Mouse (Mus musculus): ENCODE measurements around the gene Slc22a15.
"Not testable (repeated sequence)": the region's sequence is repeated elsewhere in the genome, so short reads cannot be mapped to it uniquely, and the experiment has no call there.

Gene Slc22a15

GRCm38 (mm10) chr3:101861856-101862255 is 62.4 kb downstream of the Slc22a15 start:
- DNase-seq (ENCODE audit: low read depth) = no peak

- no peak for DNase-seq (ENCODE audit: low read depth)
Observed at GRCm38 (mm10) chr3:101860151-101860550, 64.1 kb downstream of the Slc22a15 start.

GRCm38 (mm10) chr3:101859740-101860139 is 64.5 kb downstream of the Slc22a15 start:
- DNase-seq (ENCODE audit: low read depth) = no peak

- no peak for DNase-seq (ENCODE audit: low read depth)
Observed at GRCm38 (mm10) chr3:101854075-101854474, 70.2 kb downstream of the Slc22a15 start.

- DNase-seq (ENCODE audit: low read depth) = no peak
Observed at GRCm38 (mm10) chr3:101851363-101851762, 72.9 kb downstream of the Slc22a15 start.

GRCm38 (mm10) chr3:101848816-101849215 is 75.4 kb downstream of the Slc22a15 start, which contains the start of gene Mab21l3:
Gene Mab21l3, minus strand, starts transcription at chr3:101848959.
- no peak for DNase-seq (ENCODE audit: low read depth)

DNA sequence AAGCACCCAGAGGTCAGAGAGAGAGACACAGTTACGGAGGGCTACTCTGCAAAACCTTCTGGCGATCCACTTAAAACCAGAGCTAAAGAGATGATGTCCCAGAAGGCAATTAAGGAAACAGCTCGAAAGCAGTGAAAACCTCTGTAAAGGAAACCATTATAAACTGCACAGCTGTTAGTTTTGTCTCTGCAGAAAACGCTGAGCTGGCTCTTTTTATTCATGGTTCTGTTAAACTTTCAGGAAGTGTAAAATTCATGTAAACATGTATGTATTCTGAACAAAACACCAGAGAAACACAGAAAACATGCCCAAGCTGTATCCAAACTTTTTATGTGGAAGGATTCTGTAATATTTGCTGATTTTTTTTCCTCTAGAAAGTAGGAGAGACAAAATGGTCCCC is 78.2 kb downstream of the Slc22a15 start:
- no peak for DNase-seq (ENCODE audit: low read depth)

DNA sequence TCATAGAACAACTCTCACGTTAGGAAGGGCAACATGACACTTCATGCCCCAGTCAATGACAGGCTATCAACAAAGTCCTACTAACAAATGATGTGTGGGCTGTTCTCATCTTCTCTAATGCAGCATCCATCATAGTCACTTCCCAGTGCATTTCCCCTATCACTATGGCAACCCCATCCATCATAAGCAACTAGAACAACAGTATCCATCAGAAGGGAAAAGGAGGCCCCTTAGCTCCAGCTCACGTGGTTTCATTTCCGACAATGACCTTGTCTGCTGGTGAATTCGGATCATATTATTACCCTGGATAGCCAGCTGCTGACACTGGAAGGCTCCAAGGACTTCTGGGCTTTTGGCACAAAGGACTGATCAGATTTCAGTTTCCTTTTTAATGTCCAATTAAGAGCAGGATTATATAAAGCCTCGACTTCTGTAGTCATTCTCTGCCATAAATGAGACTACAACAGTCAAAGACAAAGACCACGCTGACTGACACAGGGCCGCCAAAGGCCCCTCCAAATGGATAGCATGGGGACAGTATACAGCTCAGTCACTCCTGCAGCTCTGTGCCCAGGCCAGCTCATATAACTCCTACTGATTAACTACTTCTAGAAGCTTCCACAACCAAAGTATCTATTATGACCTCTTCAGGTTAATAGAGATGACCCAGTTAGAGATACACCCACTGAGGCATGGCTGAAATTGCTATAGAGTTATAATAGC is 81.7 kb downstream of the Slc22a15 start:
- no peak for DNase-seq (ENCODE audit: low read depth)

DNA sequence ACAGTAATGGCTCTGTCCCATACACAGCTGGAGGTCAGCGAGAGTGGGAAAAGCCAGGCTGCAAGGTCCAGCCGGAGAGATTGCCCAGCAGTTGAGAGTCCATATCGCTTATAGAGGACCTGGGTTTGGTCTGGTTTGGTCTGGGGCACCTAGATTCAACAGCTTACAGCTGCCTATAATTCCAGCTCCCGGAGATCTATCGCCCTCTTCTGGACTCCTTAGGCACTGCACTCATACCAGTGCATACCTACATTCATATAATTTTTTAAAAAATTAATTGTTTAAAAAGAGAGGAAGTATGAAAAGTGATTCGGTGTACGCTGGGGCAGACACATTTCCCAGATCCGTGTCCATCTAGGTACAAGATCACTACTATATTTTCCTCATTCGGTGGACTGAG is 84.9 kb downstream of the Slc22a15 start:
- DNase-seq (ENCODE audit: low read depth) = no peak

GRCm38 (mm10) chr3:101836971-101837370 is 87.3 kb downstream of the Slc22a15 start:
- no peak for DNase-seq (ENCODE audit: low read depth)

DNA sequence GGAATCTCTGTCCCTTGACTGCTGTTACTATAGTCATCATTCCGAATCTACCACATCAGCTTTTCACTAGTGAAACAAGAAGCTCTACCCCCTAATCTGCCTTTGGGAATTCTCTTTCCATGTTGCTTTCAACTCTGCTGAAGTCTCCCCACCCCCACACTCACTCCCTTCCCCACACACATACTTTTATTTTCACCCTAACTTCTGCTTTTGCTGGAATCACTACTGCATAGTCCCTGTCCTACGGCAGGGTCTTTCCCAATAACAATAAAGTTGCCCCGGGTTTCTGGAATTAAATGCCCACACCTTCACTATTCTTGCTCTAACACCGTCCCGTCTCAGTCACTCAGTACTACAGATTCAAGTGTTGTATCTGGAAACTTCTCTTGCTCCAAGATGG is 87.7 kb downstream of the Slc22a15 start:
- DNase-seq (ENCODE audit: low read depth) = no peak

DNA sequence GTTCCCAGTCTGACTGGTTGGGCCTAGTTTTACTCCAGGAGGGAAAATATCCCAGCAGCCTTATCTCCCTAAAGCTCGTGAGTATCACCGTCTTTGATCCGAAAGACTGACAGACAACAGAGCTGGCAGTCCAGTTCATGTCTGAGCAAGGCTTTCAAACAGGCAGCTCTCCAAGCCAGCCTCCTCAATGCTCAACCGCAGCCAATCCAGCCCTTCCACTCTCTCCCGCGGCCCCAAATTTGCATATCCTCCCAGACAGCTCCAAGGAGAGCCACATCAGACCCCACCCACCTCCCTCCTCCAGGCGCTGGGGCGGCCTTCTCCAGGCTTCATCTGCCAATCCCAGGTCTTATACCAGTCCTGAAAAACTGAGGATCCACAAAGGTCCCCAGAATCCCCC is 88.2 kb downstream of the Slc22a15 start:
- DNase-seq (ENCODE audit: low read depth) = peak; percentile 26

DNA sequence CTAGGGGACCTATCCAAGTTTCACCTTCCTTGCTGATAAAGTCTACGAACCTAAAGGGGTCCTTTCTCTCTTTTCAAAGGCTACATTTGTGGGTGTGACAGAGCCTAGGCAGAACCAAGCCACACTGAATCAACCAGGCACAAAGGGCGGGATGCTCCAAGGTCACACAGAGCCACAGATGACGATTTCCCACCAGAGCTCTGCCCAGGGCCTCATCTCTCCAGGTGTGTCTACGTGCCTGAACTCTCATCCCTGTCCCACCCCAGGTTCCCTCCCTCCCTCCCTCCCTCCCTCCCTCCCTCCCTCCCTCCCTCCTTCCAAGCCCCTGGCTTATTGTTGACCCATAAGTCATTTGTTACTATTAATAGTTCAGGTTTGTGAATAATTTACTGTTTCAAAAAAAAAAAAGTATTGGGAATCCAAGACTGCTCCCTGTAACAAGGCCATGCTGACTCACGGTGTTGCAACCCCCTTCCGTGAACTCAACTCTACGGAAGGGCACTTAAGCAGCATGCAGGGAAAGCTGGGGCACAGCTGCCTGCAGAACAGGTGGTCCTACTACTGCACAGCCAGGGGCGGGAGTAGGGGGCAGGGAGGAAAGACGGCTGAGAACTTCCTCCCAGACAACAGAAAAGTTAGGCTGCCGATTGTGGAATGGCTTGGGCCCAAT is 92.9 kb downstream of the Slc22a15 start:
- DNase-seq (ENCODE audit: low read depth) = no peak

DNA sequence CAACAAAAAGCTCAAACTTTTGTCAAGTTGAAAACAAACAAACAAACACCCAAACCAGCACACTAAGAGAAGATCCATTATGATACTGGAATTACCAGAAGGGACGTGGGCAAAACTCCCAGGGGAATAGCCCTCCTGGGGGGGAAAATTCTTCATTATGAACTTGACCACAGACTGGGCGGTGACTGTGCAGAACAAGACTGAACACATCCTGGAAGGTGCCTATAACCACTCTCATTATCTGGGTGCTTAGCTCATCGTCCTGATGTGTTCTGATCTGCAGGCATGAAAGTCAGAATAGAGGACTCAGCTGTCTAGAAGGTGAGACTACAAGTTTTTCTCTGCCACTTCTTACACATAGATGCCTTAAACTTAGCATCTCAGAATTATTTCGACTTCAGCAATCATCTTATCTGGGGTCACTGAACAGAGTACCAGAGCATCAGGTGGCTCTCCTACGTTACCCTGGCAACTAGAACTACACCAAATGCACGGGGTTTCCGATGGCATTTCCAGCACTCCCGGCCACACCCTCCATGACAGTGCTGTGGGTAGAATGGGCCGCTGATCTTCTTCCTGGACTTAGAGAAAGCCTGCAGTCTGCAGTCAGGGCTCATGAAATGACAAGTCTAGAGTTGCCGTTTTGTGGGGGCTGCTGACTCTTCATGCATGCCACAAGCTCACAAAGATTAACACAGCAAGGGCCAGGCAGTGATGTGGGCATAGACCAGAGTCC is 94.2 kb downstream of the Slc22a15 start:
- DNase-seq (ENCODE audit: low read depth) = no peak

- no peak for DNase-seq (ENCODE audit: low read depth)
Observed at GRCm38 (mm10) chr3:101828595-101828994, 95.7 kb downstream of the Slc22a15 start.

GRCm38 (mm10) chr3:101827220-101827715 is 97.0 kb downstream of the Slc22a15 start:
- DNase-seq (ENCODE audit: low read depth) = no peak

- no peak for DNase-seq (ENCODE audit: low read depth)
Observed at GRCm38 (mm10) chr3:101824338-101824737, 99.9 kb downstream of the Slc22a15 start.

DNA sequence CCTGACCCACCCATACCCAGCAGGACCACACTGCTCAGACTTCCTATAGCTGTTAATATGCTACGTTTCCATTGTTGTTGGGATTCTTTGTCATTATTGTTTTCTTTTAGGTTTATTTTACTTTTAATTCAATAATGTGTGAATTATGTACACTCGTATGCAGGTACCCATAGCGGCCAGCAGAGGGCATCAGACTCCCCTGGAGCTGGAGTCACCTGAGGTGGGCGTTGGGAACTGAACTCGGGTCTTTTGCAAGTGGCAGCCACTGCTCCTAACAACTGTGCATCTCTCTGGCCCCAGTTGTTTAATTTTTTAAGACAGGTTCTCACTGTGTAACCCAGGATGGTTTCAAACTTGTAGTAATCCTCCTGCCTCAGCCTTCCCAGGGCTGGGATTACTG is 102.2 kb downstream of the Slc22a15 start:
- DNase-seq (ENCODE audit: low read depth) = no peak

DNA sequence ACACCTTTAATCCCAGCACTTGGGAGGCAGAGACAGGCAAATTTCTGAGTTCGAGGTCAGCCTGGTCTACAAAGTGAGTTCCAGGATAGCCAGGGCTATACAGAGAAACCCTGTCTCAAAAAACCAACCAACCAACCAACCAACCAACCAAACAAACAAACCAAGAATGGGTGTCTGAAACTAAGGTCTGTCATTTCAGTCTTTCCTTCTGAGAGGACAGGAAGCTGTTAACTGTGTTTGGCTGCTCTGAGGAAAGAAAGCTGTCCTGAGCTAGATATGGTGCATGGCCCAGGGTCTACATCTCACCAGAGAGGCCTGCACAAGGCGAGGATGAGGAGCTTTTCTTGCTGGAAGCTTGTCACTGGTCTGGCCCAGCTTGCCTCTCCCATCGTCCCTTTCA is 103.5 kb downstream of the Slc22a15 start:
- DNase-seq (ENCODE audit: low read depth) = not testable (repeated sequence)

GRCm38 (mm10) chr3:101816006-101816405 is 108.2 kb downstream of the Slc22a15 start:
- no peak for DNase-seq (ENCODE audit: low read depth)

GRCm38 (mm10) chr3:101814790-101815189 is 109.5 kb downstream of the Slc22a15 start:
- no peak for DNase-seq (ENCODE audit: low read depth)

DNA sequence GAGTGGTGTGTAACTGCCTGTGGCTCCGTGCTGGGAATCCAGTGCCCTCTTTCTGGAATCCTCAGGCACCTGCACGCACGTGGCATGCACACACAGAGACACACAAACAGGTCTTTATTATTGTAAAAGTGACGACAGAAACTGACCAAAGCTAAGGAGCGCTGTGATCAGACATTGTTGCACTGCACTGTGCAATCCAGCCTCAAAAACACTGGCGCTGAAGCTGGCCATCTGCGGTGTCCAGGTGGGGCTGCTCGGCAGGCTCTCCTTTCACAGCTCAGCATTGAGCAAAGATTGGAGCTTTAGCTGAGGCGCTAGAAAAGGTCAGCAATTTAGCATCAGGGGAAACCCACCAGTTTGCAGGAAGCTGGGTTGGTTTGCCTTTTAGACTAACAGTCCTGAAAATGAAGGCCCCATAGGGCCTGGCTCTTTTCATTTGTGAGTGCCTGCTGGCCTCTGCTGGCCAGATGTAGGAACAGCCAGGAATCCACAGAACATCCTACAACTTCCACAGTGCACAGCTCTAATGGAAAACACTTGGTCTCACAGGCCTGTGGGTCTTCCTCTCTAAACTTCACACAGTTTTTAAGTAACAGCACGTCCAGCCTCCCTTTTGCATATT is 111.8 kb downstream of the Slc22a15 start:
- DNase-seq (ENCODE audit: low read depth) = peak; percentile 42

Measured in c-Kit-positive CD71-negative TER-119-negative erythroid progenitor cells, embryonic 14.5 days (primary cell).